Mouse (Mus musculus) stomach, postnatal 0 days (tissue): ENCODE measurements at regions not wholly inside any gene's neighbourhood (a gene's known extent, or its start where the extent isn't known, plus 50 kb on each side); places are given as distances from the start of the nearest gene placed in this dataset.

Experiments
- ATAC-seq: fragments of 200-750 bp; cut with Nextera tagmentation; 2 replicates; pipeline ENCODE4 v1.8.0; 2017; ENCODE audit not compliant: low FRiP score, low TSS enrichment
- DNase-seq: peaks from one replicate; pipeline ENCODE4 v3.0.0-alpha.2; 2016; ENCODE audit warnings: low spot score
- H3K27ac ChIP-seq: fragments of 300-500 bp; sonication (generic); replicated peaks from 2 replicates; pipeline ENCODE4 v1.5.1; 2014; ENCODE audit warnings: mild to moderate bottlenecking, control low read depth
- H3K27me3 ChIP-seq: fragments of 300-500 bp; sonication (generic); 2 replicates; pipeline ENCODE4 v1.6.1; 2014; ENCODE audit warnings: low read length; ENCODE audit not compliant: control insufficient read depth, insufficient read depth
- H3K36me3 ChIP-seq: fragments of 300-500 bp; sonication (generic); 2 replicates; pipeline ENCODE4 v1.6.1; 2014; ENCODE audit warnings: low read length, mixed read lengths; ENCODE audit not compliant: control insufficient read depth, insufficient read depth
- H3K4me1 ChIP-seq: fragments of 300-500 bp; sonication (generic); replicated peaks from 2 replicates; pipeline ENCODE4 v1.6.1; 2014; ENCODE audit warnings: antibody characterized with exemption; ENCODE audit not compliant: control insufficient read depth, insufficient read depth
- H3K4me2 ChIP-seq: fragments of 300-500 bp; sonication (generic); replicated peaks from 2 replicates; pipeline ENCODE4 v1.6.1; 2014; ENCODE audit warnings: low read depth, mild to moderate bottlenecking, control low read depth, moderate library complexity
- H3K4me3 ChIP-seq: fragments of 300-500 bp; sonication (generic); 2 replicates; pipeline ENCODE4 v1.5.1; 2014; ENCODE audit warnings: low read depth, low read length, control low read depth
- H3K9ac ChIP-seq: fragments of 300-500 bp; sonication (generic); 2 replicates; pipeline ENCODE4 v1.6.1; 2014; ENCODE audit warnings: mild to moderate bottlenecking, low read length, control low read depth, mixed read lengths
- H3K9me3 ChIP-seq: fragments of 300-500 bp; sonication (generic); 2 replicates; pipeline ENCODE4 v1.6.1; 2016; ENCODE audit warnings: low read length; ENCODE audit not compliant: control insufficient read depth
- CTCF ChIP-seq: IDR thresholded peaks from 2 replicates; pipeline ENCODE4 v1.5.1; 2016; ENCODE audit warnings: antibody characterized with exemption, low read depth, mild to moderate bottlenecking, moderate library complexity
- EP300 ChIP-seq: optimal IDR thresholded peaks from 2 replicates; pipeline ENCODE3; 2016; ENCODE audit warnings: antibody characterized with exemption
- WGBS: fragments of 180-500 bp; shearing (Covaris S2); extraction: QIAGEN DNeasy Blood & Tissue Kit; methylation state at CpG from one replicate; pipeline ENCODE4 v1.1.7; 2014; 5-methylcytosine and 5-hydroxymethylcytosine counted together

- Histone ChIP-seq H3K9me3 (no peaks in the 10 kb centered on the region), H3K4me2 (no peak overlapping the region), H3K9ac (no peak overlapping the region), H3K27me3 (no peaks in the 10 kb centered on the region), H3K4me3 (no peak overlapping the region), H3K36me3 (no peaks in the 10 kb centered on the region), H3K4me1 (no peaks in the 10 kb centered on the region), H3K27ac (no peak overlapping the region)
- no peak for TF ChIP-seq EP300
- no peak for TF ChIP-seq CTCF
- ATAC-seq (no peak), DNase-seq (no peak)
These were observed 777.0 kb upstream of the Foxg1 start for GRCm38 (mm10) chr12:48605423-48605822.

DNA sequence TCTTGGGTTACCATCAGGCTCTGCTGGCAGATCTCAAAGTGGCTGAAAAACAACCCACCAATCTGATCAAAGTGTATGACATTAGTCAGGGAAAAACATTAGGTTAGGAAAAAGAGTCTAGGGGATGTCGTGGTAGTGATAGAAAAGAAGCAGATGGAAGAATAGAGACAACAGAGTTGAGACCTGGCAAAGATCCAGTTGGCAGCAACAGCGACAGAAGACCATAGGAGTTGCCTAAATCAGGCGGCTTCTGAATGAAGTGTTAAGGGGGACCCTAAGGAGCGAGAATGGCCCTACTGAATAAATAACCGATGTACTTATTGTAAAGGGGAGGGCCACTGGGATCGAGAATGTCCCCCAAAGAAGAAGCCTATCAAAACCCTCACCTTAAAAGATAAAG, 773.1 kb upstream of the Foxg1 start:
- H3K4me2 ChIP-seq = no peak overlapping the region
- ATAC-seq = no peak
- 74% methylated on average over 6 of the region's 6 CpGs for WGBS
- no peak overlapping the region for H3K27ac ChIP-seq
- no peaks in the 10 kb centered on the region for H3K4me1 ChIP-seq
- no peak for TF ChIP-seq CTCF
- no peak for TF ChIP-seq EP300
- DNase-seq = no peak
- no peaks in the 10 kb centered on the region for H3K27me3 ChIP-seq
- H3K9ac ChIP-seq = no peak overlapping the region
- no peaks in the 10 kb centered on the region for H3K36me3 ChIP-seq
- no peak overlapping the region for H3K4me3 ChIP-seq
- no peaks in the 10 kb centered on the region for H3K9me3 ChIP-seq

DNA sequence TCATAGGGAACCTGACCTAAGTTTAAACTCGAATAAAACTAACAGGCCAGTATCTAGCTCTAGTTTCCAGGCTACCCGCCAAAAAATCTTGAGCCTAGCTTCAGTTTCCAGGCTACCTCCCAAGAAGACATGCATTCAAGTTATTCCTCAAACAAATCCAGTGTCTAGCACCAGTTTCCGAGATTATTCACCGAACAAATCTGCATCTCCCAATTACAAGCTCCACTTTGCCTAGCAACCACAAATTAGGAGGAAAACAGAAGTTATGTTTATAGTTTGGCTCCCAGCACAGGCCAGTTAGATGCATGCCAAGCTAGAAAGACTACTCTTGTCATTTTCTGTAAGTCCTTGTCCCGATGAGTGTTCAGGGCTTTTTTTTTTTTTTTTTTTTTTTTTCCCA, 770.4 kb upstream of the Foxg1 start:
- WGBS = 59% methylated on average over 5 of the region's 5 CpGs
- TF ChIP-seq EP300 = no peak
- TF ChIP-seq CTCF = no peak
- H3K9ac ChIP-seq = no peak overlapping the region
- DNase-seq = no peak
- ATAC-seq = no peak
- H3K4me2 ChIP-seq = no peak overlapping the region
- no peaks in the 10 kb centered on the region for H3K9me3 ChIP-seq
- no peaks in the 10 kb centered on the region for H3K27me3 ChIP-seq
- H3K4me1 ChIP-seq = no peaks in the 10 kb centered on the region
- H3K36me3 ChIP-seq = no peaks in the 10 kb centered on the region
- no peak overlapping the region for H3K27ac ChIP-seq
- H3K4me3 ChIP-seq = no peak overlapping the region

GRCm38 (mm10) chr12:48616337-48616736, 766.1 kb upstream of the Foxg1 start:
- no peak overlapping the region for H3K4me2 ChIP-seq
- TF ChIP-seq EP300 (no peak), CTCF (no peak)
- 77% methylated on average over 2 of the region's 2 CpGs for WGBS

GRCm38 (mm10) chr12:48633559-48633958, 748.9 kb upstream of the Foxg1 start:
- H3K4me3 ChIP-seq = no peak overlapping the region
- DNase-seq (no peak), ATAC-seq (no peak)
- H3K4me2 ChIP-seq = no peak overlapping the region
- no peak for TF ChIP-seq CTCF
- TF ChIP-seq EP300 = no peak
- no peak overlapping the region for H3K27ac ChIP-seq
- H3K36me3 ChIP-seq = no peaks in the 10 kb centered on the region
- H3K9me3 ChIP-seq = no peaks in the 10 kb centered on the region
- H3K27me3 ChIP-seq = no peaks in the 10 kb centered on the region
- H3K9ac ChIP-seq = no peak overlapping the region
- 70% methylated on average over 4 of the region's 4 CpGs for WGBS
- no peaks in the 10 kb centered on the region for H3K4me1 ChIP-seq

More at GRCm38 (mm10) chr12:48616337-48616736, 766.1 kb upstream of the Foxg1 start:
- Histone ChIP-seq H3K4me1 (no peaks in the 10 kb centered on the region), H3K9ac (no peak overlapping the region), H3K27ac (no peak overlapping the region), H3K4me3 (no peak overlapping the region), H3K27me3 (no peaks in the 10 kb centered on the region), H3K36me3 (no peaks in the 10 kb centered on the region), H3K9me3 (no peaks in the 10 kb centered on the region)
- DNase-seq (no peak), ATAC-seq (no peak)

DNA sequence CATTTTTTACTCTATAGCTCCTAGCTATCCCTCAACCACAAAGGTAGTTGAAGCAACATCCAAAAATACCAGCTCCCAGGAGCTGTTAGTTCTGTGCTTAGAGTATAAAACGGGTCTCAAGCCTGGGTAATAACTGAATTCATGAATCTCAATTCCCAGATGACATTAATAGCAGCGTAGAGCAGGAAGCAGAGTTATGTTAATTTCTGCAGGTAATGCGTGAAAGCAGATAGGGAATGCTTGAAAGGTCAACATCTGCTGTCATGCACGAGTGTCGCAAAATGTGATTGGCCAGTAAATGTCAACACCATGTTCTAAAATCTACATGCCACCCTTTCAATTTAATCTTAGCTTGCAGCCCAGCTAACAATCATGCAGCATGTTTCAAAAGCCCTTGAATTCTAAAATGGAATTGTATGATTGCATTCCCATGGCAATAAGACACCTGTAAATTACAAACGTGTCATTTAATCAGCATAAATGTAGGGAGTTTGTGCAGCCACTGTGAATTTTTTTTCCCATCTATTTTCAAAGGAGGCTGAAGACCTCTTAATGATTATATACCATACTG, 747.7 kb upstream of the Foxg1 start:
- Histone ChIP-seq H3K27me3 (no peaks in the 10 kb centered on the region), H3K9ac (no peak overlapping the region), H3K36me3 (no peaks in the 10 kb centered on the region), H3K4me2 (no peak overlapping the region), H3K4me3 (no peak overlapping the region), H3K4me1 (no peaks in the 10 kb centered on the region), H3K9me3 (no peaks in the 10 kb centered on the region), H3K27ac (no peak overlapping the region)
- TF ChIP-seq CTCF (no peak), EP300 (no peak)
- DNase-seq (no peak), ATAC-seq (no peak)
- WGBS = 69% methylated on average over 6 of the region's 6 CpGs
